Mouse (Mus musculus): ENCODE measurements around the gene Vps37b.

The Vps37b gene

DNA sequence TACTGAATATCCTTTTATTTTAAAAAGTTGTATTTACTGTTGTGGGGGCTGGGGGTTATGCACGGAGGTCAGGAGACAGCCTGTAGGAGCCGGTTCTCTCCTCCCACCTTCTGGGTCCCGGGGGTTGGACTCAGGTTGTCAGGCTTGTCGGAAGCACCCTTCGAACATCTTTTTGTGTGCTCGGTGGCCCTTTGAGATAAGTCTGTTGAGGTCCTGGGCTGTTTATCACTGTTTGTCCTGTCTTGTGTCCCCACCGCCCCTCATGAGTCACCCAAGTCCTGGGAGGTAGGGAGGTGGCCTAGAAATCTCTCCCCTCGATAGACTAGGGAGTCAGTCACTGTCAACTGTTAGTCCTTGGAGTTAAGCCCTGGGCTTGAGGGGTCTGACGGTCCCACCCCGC lies 33.7 kb downstream of the Vps37b start:
- no peak for DNase-seq

DNA sequence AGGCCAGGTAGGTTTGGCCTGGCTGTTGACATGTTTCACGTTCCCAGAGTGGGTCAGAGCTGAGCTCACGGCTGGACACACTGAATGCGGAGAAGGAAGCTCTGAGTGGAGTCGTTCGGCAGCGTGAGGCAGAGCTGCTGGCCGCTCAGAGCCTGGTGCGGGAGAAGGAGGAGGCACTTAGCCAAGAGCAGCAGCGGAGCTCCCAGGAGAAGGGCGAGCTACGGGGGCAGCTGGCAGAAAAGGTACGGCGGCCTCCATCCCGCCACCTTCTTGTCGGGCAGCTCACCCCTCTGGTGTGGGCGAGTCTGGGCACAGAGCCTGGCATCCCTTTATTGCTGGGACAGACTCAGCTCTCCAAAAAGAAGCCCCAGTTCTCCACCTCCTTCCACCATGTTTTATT lies 34.3 kb downstream of the Vps37b start:
- DNase-seq = no peak

DNA sequence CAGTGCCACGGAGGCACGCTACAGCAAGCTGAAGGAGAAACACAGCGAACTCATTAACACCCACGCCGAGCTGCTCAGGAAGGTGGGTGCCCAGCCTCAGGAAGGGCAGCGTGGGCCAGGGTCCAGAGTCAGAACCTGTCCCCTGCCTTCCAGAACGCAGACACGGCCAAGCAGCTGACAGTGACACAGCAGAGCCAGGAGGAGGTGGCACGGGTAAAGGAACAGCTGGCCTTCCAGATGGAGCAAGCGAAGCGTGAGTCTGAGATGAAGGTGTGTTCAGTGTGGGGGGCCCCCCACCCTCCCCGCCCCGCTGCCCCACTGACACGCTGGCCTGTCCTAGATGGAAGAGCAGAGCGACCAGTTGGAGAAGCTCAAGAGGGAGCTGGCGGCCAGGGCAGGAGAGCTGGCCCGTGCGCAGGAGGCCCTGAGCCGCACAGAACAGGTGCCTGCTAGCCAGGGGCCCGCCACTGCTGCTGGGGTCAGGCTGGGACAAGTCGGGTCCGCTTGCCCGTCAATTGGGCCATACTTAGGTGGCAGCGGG lies 34.8 kb downstream of the Vps37b start:
- no peak for DNase-seq

DNA sequence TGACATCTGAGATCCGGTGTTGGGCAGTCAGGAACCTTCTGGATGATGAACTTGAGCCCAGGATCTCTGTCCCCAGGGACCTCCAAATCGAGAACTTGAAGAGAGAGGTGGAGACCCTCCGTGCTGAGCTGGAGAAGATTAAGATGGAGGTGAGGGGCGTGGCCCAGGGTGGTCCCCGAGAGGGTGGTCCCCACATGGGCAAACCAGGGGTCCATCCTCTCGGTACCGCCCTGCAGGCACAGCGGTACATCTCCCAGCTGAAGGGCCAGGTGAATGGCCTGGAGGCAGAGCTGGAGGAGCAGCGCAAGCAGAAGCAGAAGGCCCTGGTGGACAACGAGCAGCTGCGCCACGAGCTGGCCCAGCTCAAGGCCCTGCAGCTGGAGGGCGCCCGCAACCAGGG lies 35.4 kb downstream of the Vps37b start:
- DNase-seq = no peak

DNA sequence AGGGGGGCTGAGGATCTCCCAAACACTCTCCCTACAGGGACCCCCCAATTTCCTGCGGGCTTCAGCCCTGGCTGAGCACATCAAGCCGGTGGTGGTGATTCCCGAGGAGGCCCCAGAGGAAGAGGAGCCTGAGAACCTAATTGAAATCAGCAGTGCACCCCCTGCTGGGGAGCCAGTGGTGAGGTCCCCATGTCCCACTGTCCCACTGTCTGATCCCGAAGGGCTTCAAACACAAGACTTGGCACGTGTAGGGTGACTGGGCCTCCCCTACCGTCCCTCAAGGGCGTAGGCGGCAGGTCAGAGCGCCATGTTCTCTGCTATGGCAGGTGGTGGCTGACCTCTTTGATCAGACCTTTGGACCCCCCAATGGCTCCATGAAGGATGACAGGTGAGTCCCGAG lies 35.9 kb downstream of the Vps37b start:
- no peak for DNase-seq

DNA sequence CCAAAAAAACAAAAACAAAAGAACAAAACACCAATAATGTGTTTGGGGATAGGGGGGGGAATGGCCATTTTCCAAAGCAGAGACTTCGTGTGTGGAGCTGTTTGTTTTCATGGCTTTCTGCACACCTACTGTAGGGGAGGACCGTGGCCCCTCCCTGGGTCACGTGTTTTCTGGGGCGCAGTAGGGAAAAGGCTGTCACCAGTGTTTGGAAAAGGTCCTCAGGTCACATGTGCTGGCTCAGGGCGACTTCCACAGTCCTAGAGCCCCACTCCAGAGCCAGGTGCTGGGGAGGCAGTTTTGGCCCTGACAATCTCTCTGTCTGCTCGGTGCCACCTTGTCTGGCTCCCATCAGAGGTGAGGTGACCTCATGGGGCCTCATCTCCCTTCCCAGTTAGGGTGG lies 36.7 kb downstream of the Vps37b start:
- no peak for DNase-seq

DNA sequence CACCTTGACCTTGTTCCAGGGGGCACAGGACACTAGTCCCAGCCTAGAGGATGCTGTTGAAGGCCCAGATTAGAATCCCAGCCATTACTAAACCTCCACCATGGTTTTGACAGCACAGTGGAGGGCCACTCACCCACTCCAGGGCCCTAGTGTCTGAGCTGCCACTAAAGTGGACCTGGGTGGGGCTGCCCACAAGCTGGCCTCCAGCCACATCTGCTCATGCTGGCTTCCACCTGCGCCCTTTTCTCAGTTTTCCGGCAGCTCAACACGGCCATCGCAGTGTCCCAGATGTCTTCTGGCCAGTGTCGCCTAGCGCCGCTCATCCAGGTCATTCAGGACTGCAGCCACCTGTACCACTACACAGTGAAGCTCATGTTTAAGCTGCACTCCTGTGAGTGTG lies 37.6 kb downstream of the Vps37b start:
- DNase-seq = no peak

DNA sequence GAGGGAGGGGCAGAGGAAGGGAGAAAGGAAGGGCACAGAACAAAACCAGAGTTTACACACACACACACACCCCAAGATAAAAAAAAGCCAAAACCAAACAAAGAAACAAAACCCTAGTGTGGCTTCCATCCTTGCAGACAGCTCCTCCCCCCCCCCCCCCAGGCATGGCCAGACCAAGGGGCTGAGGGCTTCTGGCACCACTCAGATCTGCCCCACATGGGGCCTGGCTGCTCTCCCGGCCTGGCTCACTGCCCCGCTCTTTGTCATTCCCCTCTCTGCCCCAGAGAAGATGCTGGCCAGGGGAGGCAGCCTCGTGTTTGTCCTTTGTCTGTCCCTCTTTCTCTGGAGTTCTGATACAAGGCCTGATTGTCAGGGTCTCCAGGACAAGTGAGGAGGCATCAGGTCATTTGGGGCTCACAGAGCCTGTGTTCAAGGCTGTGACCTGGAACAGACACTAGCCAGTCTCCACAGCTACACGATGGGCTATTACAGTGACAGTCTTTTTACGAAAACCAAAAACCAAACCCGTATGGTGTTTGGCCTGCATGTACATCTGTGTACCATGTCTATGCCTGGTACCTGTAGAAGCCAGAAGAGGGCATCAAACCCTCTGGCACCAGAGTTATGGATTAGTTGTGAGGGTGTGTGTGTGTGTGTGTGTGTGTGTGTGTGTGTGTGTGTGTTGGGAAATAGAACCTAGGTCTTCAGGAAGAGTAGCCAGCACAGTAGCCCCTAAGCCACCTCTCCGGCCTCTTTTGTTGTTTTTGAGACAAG lies 38.6 kb downstream of the Vps37b start:
- no peak for DNase-seq

DNA sequence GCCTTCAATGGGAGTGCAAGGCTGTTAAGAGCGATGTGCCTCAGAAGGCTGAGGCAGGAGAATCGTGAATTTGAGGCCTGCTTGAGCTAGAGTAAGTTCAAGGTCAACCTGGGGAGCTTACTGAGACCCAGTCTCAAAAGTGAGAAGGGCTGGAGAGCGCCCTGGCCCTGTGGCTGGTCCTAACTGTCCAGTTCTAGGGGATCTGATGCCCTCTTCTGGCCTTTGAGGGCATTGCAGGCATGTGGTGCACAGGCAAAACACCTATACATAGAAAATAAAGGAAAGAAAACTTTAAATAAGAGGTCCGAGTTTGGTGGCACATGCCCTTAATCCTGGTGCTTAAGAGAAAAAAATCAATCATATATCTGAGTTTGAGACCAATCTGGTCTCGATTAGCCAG lies 39.3 kb downstream of the Vps37b start:
- DNase-seq = peak; percentile 85

DNA sequence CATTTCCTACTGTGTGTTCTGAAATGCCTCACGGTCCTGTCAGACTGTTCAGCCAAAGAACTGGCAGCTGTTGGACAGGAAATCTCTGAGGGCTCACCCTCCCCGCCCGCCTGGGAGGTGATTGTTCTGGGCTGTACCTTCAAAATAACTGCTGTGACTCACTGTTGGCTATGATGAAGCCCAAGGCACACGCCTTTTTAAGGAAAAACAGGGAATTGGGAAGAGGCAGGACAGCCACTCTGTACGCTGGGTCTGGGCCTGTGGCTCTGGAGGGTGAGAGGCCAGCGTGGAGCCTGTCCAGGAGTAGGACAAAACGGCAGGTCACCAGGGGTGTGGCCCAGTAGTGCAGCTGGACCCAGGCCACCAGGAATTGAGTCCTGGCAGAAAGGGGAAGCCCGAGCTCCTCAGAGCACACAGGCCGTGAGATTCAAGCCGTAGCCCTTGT lies 39.9 kb downstream of the Vps37b start:
- DNase-seq = no peak

DNA sequence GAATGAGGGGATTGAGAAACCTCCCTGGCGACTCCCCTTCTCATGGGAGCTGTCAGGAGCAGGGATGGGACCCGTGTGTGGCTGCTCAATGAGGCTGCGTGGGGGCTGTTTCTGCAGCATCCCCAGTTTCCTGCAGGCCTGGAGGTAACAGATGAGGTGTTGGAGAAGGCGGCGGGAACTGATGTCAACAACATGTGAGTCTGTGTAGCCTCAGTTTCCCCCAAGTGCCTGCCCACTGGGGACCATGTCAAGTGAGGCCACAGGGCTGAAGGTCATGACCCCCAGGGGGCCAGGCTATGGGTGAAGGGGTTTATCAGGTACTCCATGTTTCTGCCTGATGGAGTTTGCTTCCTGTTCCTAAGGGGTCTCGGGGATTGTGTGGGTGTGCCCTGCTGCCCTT lies 40.7 kb downstream of the Vps37b start:
- DNase-seq = no peak

DNA sequence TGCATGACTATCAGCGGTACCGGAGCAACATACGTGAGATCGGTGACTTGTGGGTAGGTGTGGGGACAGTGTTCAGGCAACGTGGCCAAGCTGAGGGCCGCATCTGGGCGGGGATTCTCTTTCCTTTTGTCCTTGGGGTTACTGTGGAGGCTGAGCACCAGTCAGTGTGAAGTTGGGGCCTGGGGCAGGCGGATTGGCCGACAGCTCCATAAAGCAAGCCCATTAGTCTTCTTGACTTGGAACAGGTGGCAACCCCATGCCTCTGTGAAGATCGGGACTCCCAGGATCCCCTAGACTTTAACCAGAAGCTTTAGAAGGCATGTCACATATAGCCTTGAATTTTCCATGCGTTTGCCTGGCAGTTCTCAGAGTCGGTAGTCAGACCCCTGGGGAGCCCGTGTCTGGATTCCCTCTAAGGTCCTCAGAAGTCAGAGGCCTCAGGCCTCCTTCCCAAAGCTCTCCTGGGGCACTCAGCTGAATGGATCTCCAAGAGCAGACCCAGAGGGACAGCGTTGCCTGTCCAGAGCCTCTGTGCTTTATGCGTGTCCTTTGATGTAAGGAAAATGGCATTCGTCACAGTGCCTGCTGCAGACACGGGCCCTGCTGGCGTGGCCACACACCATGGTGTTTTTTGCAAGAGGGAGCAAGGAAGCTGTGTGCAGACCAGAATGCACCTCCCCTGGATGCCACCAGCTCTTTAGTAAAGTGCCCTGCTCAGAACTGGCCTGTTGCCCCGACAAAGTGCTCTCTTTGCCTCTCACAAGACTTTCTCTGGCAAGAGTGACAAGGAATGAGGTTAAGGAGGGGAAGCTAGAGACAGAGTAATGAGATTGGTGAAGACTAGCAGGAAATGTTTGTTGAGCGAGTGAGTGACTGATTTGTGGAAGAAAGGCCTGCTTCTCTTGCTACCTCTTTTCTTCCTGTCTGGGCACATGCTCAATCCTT lies 41.9 kb downstream of the Vps37b start:
- peak; percentile 50 for DNase-seq

DNA sequence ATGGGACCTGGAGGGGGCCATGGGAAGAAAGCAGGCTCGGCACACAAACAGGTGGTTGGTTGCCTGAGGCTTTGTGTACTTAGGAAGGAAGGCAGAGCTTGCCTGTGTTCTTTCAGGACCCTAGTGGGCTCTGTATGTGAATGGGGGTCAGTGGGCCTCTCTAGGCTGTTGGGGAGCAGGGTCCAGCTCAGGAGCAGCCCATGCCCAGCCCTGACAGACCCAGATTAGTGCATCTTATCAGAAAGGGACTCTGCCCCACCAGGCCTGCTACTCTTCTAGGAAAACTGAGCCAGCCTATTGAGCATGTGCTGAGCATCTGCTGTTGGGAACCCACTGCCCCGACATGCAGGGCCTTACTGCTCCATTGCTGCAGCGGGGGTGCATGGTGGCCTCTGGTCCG lies 44.6 kb downstream of the Vps37b start:
- DNase-seq = no peak

DNA sequence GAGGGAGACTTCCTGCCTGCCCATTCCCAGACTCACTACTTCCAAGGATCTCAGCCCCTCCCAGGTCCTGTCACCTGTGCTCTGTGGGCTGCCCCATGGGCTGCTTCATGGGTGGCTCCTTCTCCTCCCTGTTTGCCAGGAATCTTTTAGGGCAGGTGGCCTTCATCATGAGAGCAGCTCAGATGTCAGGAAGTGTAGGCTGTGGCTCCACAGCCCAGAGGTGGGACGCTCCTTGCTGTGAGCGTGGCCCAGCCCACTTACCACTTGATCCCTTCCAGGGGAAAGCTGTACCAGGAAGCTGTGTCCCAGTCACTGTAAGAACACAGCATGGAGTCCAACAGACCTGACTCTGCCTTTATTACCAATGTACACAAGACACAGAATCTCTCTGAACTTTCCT lies 45.1 kb downstream of the Vps37b start:
- DNase-seq = no peak

DNA sequence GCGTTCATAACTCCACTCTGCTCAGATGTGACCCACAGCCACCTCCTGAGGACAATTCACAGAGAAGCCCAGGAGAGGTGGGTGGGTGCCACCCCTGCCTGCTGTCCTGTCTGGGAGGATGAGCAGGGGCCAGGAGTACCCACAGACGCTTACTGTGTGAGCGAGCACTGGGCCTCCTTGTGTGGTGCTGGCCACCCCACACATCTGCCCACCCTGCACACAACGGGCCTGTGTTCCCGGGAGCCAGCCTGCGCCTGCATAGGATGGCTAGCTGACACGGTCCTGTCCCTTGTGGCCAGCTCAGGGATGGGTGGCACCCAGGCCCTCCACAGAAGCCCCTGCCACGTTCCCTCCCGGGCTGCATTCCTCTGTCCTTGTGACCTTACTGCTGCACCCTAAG lies 46.6 kb downstream of the Vps37b start:
- DNase-seq = no peak

DNA sequence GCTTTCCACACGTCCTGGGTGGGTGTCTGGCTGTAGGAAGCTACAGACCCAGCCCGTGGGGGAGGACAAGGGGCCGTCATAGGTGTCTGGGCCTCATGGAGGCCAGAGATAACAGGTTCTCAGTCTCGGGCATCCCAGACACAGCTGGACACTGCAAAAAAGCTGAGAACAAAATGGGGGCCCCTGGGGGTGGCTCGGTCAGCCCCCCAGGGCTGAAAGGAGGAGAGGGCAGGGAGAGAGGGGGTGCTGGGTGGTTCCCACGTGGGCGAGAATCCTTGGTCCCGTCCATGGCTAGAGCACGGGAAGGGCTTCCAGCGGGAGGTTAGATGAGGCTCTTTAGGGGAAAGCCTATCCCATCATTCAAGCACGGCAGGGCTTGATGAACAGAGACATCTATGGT lies 49.2 kb downstream of the Vps37b start:
- no peak for DNase-seq

DNA sequence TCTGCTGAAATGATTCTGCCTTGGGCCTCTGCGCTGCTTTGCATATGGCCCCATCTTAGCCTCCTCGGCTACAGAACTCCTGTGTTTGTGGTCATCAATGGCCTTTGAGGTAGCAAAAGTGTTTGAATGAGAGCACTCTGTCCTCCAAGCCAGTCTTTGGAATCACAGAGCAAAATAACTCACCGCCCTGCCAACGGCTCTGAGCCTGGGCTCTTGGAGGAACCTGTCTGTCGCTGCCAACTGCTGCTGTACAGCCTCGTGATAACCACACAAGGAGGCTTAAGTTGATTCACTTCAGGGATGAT lies 50.9 kb downstream of the Vps37b start:
- no peak for DNase-seq

DNA sequence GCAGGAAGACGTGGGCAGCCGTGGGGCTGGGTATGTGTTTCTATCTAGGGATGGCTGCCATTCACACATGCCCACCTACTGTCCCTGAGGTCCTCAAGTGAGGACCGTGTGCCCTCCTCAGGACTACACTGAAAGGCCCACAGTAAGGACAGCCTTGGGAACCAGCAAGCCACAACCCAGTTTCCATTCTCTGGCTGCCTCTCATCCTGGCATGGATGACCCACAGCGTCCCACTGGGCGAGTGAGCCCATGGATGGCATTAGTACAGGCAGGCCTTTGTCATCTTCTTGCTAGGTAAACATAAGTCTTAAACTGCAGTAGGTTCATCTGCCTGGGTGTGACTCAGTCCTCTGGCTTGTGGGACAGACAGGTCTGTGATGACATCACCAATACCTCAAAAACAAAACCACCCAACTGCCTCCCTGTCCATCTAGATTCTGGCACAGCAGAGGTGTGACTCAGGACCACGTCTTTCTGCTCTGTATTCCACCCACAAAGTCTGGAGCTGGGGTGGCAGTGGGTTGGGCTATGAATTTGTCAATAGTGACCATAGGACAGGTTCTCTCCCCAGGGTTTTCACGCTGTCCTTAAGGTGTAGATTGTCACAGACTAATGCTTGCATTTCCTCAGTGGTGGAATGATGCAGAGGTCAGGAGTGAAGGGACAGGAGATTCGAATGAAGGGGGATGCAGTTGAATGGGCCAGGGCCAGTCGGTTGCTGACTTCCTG lies 51.4 kb downstream of the Vps37b start:
- DNase-seq = no peak

DNA sequence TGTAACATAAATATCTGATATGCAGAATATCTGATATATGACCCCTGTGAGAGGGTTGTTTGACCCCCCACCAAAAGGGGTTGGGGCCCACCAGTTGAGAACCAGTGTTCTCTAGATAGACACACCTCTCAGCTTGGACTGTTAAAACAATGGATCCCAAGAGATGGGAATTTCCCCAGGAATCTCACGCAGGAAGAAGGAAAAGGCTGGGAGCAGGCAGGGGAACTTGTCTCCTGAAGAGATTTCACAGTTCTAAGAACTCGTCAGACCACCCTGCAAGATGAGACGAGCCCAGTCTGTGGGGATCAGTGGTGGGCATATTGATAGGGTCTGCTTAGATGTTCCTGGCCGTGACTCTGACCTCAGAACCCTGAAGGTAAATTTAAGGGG lies 52.1 kb downstream of the Vps37b start:
- DNase-seq = no peak

DNA sequence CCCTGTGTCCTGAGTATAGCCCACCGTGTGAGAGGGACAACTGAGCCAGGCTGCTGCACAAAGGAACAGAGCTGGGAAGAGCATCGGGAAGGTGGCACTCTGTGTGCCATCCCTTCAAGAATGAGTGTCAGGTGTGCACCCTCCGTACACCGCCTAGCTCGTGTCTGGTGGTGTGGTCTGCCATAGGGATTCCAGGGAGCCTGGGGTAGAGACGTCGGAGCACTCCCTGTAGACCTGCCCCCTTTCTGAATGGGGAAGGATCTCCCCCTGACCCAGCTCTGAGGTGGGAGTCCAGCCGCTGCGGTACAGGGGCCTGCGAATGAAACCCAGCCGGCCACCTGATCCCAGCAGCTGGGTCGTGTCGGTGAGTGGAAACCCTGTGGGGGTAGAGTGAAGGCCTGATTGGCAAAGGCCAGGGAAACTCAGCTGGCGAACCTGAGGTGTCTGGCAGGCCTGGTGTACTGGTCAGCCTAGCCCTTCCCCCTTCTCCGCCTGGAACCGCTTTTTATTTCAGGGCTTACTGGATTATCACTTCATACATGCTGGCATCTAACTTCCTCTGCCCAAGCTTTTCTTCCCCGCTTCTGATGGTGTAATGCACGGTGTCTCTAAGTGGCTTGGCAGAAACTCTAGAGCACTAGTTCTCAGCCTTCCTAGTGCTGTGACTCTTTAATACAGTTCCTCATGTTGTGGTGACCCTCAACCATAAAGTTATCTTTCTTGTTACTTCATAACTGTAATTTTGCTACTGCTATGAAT lies 52.7 kb downstream of the Vps37b start:
- no peak for DNase-seq

DNA sequence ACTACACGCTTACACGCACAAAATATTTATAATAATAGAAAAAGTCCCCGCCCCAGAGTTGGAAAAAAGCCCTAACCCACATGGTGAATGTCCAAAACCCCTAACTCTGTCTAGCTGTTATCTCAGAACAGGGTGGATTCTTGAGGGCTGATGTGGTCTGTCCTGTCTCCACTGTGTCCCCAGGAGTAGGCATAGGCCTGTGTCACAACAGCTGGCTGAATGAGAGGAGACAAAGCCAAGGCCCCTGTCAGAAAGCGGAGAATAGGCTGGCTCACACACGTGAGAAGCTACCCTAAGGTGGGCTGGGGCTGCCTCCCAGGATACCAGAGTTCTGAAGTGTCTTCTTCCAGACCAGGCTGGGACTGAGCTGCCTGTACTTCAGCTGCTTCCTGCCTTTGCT lies 53.9 kb downstream of the Vps37b start:
- no peak for DNase-seq

DNA sequence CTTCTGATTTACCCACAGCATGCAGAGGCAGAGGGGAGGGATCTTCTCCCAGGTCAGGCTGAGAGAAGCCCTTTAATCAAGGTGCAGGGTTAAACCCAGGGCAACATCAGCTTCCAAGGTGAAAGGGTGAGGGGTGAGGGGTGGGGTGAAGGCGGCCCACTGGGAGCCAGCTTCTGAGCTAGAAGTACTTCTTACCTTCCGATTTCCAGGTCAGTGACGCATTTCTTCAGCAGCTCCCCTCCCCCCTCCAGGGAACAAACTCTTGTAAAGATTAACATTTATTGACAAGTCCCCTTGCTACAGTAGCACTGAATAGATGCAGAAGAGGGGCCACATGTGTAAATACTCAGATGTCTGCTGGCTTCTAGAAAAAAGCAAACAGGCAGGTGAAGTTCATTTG lies 54.8 kb downstream of the Vps37b start:
- DNase-seq = no peak
